Mouse (Mus musculus): ENCODE data around the gene Cdkn2c.

- no peak for TF ChIP-seq GATA1 (IDR thresholded peaks at IDR 0.05; ENCODE audit: borderline replicate concordance, low read length)
- TF ChIP-seq FLI1 (IDR thresholded peaks at IDR 0.05; ENCODE audit: low read length) = no peak
Measured at GRCm38 (mm10) chr4:109640141-109640540, 26.8 kb downstream of the Cdkn2c start.

All from megakaryocyte, embryonic 14.5 days (primary cell).